Comparison of ENCODE assay signal across 9 mouse cellular contexts in genomic region chr7:97427778-97428420, GRCm38 (mm10). TPM values are rescaled to one million over a fixed set of nuclear protein-coding genes. Genes with fewer than 3 reads are reported as not detected.
DNase-seq lines count a peak whose midpoint lies in the region; ATAC-seq and TF ChIP-seq lines count a peak whose summit lies in the region.
"Had no signal": no experiment of that assay in that cellular context is flagged by ENCODE, and none has a peak within 500 bp of the region (broad histone marks: within the 10 kb centered on the region; RNA-seq: fewer than 3 reads in every experiment).

No protein-coding gene starts in this region.

- H3K9ac ChIP-seq in midbrain, embryonic 14.5 days (replicated peaks; ENCODE audit: low read length) = no peak overlapping the region
- no peak overlapping the region for H3K9ac ChIP-seq in midbrain, embryonic 11.5 days (ENCODE audit: low read length)
- H3K9ac ChIP-seq: limb, embryonic 15.5 days had no signal

- peak; percentile 47 for DNase-seq in heart, adult 8-10 months (ENCODE audit: low spot score)
- no peak for DNase-seq in heart, postnatal 25 days (ENCODE audit: low spot score)
- DNase-seq in midbrain, embryonic 14.5 days = peak; percentile 35
- no peak for DNase-seq in midbrain, embryonic 11.5 days (ENCODE audit: low spot score, missing footprints)
- peak; percentile 64 to 76 for DNase-seq in cerebellum, adult 18-20 months
- no peak for DNase-seq in frontal cortex, postnatal 10 days (ENCODE audit: low spot score in 2 of 2)

- no peaks in the 10 kb centered on the region for H3K9me3 ChIP-seq in midbrain, embryonic 14.5 days (ENCODE audit: control insufficient read depth, low read length)
- no peaks in the 10 kb centered on the region for H3K9me3 ChIP-seq in midbrain, embryonic 11.5 days (ENCODE audit: control insufficient read depth, low read length)
- H3K9me3 ChIP-seq: limb, embryonic 15.5 days had no signal

- no peak overlapping the region for H3K27ac ChIP-seq in midbrain, embryonic 14.5 days (replicated peaks; ENCODE audit: low read depth, low read length)
- no peak overlapping the region for H3K27ac ChIP-seq in midbrain, embryonic 11.5 days (ENCODE audit: low read depth, low read length)
- no peak overlapping the region for H3K27ac ChIP-seq in small intestine, adult 2 months (ENCODE audit: insufficient read depth, low read depth, low read length)
- H3K27ac ChIP-seq: limb, embryonic 15.5 days had no signal

- 86% methylated on average over 5 of the region's 5 CpGs for WGBS in midbrain, embryonic 14.5 days
- WGBS in midbrain, embryonic 11.5 days = 84% methylated on average over 5 of the region's 5 CpGs
- WGBS in small intestine, adult 2 months = 52% methylated on average over 5 of the region's 5 CpGs

- H3K4me2 ChIP-seq in midbrain, embryonic 14.5 days (ENCODE audit: low read length) = no peak overlapping the region
- H3K4me2 ChIP-seq in midbrain, embryonic 11.5 days = no peak overlapping the region
- H3K4me2 ChIP-seq: limb, embryonic 15.5 days had no signal

- H3K27me3 ChIP-seq in midbrain, embryonic 14.5 days (ENCODE audit: control insufficient read depth, insufficient read depth, low read length) = no peaks in the 10 kb centered on the region
- H3K27me3 ChIP-seq in midbrain, embryonic 11.5 days (ENCODE audit: control insufficient read depth, insufficient read depth, low read length) = no peaks in the 10 kb centered on the region
- no peaks in the 10 kb centered on the region for H3K27me3 ChIP-seq in small intestine, adult 2 months (ENCODE audit: control insufficient read depth, insufficient read depth, low read length)
- H3K27me3 ChIP-seq: limb, embryonic 15.5 days had no signal

- H3K4me3 ChIP-seq in midbrain, embryonic 14.5 days (replicated peaks; ENCODE audit: low read depth, low read length) = no peak overlapping the region
- no peak overlapping the region for H3K4me3 ChIP-seq in midbrain, embryonic 11.5 days (ENCODE audit: low read depth, low read length)
- no peak overlapping the region for H3K4me3 ChIP-seq in small intestine, adult 2 months (ENCODE audit: low read depth, low read length)
- H3K4me3 ChIP-seq: limb, embryonic 15.5 days had no signal

- peaks cover 17% of the 10 kb centered on the region for H3K4me1 ChIP-seq in midbrain, embryonic 14.5 days (ENCODE audit: control insufficient read depth, insufficient read depth, low read length)
- peaks cover 10% of the 10 kb centered on the region; the same call in 1 of the 2 replicates for H3K4me1 ChIP-seq in midbrain, embryonic 11.5 days (ENCODE audit: control insufficient read depth, insufficient read depth, low read length)
- peaks cover 3% of the 10 kb centered on the region; the same call in 1 of the 2 replicates for H3K4me1 ChIP-seq in small intestine, adult 2 months (ENCODE audit: control insufficient read depth, insufficient read depth, insufficient read length, low read length)

- H3K36me3 ChIP-seq in midbrain, embryonic 14.5 days (ENCODE audit: control insufficient read depth, insufficient read depth, low read length) = no peaks in the 10 kb centered on the region
- H3K36me3 ChIP-seq in midbrain, embryonic 11.5 days (ENCODE audit: control insufficient read depth, insufficient read depth, low read length) = no peaks in the 10 kb centered on the region
- no peaks in the 10 kb centered on the region for H3K36me3 ChIP-seq in small intestine, adult 2 months (ENCODE audit: control insufficient read depth, insufficient read depth, low read length)
- H3K36me3 ChIP-seq: limb, embryonic 15.5 days had no signal

- no peak for TF ChIP-seq POLR2A in small intestine, adult 2 months (IDR thresholded peaks at IDR 0.05; ENCODE audit: low read depth, low read length)

- no peak for ATAC-seq in midbrain, embryonic 14.5 days (ENCODE audit: low FRiP score, low TSS enrichment)
- ATAC-seq in midbrain, embryonic 11.5 days (ENCODE audit: low FRiP score) = no peak
- no peak for ATAC-seq in erythroblast, adult 5-6 weeks (replicated peaks; ENCODE audit: low FRiP score, poor library complexity, severe bottlenecking)

- TF ChIP-seq CTCF in small intestine, adult 2 months (IDR thresholded peaks at IDR 0.05; ENCODE audit: extremely low read depth, insufficient read length, insufficient replicate concordance, low read depth, low read length) = peak; percentile 13; the same call in 1 of the 2 replicates

- intact Hi-C loops in heart, postnatal 25 days (cut with DNase I) = loop anchor here (5.0 kb wide), 3 partner anchors 56 to 149 kb away; partner anchors contain the start of genes Aamdc, Alg8 and Rsf1

RNA-seq across cellular contexts. Expression of gene Thrsp, which starts 10.4 kb away (rescaled TPM):
- total RNA-seq in heart, adult 8-10 months (2022) = 10 to 100 TPM; 51.1 to 70.8 (median 68.7) TPM
- 10 to 100 TPM; 32.7 to 44.2 TPM for total RNA-seq in heart, postnatal 25 days (2021)
- polyA plus RNA-seq in midbrain, embryonic 14.5 days (2014; fragmentation: Nextera tagmentation; extraction: Ambion mirVana) = 1.2 and 1.7 TPM in 2 replicates
- 0.12 TPM in 1 of 2 replicates, not detected in the other for polyA plus RNA-seq in midbrain, embryonic 11.5 days (2014; fragmentation: Nextera tagmentation; extraction: Ambion mirVana)
- 2.8 and 4.2 TPM in 2 replicates for polyA plus RNA-seq in small intestine, adult 2 months (2012; rRNA removed)
- total RNA-seq in erythroblast, adult 5-6 weeks (2015; ENCODE audit: low replicate concordance) = not detected in 2 replicates
- total RNA-seq in erythroblast, adult 5-6 weeks (2017; ENCODE audit: low replicate concordance) = not detected in 2 replicates

RNA-seq across cellular contexts. Expression of gene Kctd14, which starts 23.2 kb away (rescaled TPM):
- total RNA-seq in heart, adult 8-10 months (2022) = under 1 TPM; 0.28 to 0.60 (median 0.49) TPM
- under 1 TPM; 0.11 to 0.13 TPM for total RNA-seq in heart, postnatal 25 days (2021)
- 0.93 and 1.1 TPM in 2 replicates for polyA plus RNA-seq in midbrain, embryonic 14.5 days (2014; fragmentation: Nextera tagmentation; extraction: Ambion mirVana)
- polyA plus RNA-seq in midbrain, embryonic 11.5 days (2014; fragmentation: Nextera tagmentation; extraction: Ambion mirVana) = 0.28 and 0.37 TPM in 2 replicates
- polyA plus RNA-seq in small intestine, adult 2 months (2012; rRNA removed) = 2.6 and 6.2 TPM in 2 replicates
- total RNA-seq in erythroblast, adult 5-6 weeks (2015; ENCODE audit: low replicate concordance) = 26.1 and 51.9 TPM in 2 replicates
- total RNA-seq in erythroblast, adult 5-6 weeks (2017; ENCODE audit: low replicate concordance) = 22.4 and 34.0 TPM in 2 replicates

RNA-seq across cellular contexts. Expression of gene Ndufc2, which starts 28.1 kb away (rescaled TPM):
- 100 to 1,000 TPM; 498 to 518 (median 508) TPM for total RNA-seq in heart, adult 8-10 months (2022)
- 100 to 1,000 TPM; 521 to 565 TPM for total RNA-seq in heart, postnatal 25 days (2021)
- polyA plus RNA-seq in midbrain, embryonic 14.5 days (2014; fragmentation: Nextera tagmentation; extraction: Ambion mirVana) = 450 and 544 TPM in 2 replicates
- 371 and 375 TPM in 2 replicates for polyA plus RNA-seq in midbrain, embryonic 11.5 days (2014; fragmentation: Nextera tagmentation; extraction: Ambion mirVana)
- 58.2 and 89.7 TPM in 2 replicates for polyA plus RNA-seq in small intestine, adult 2 months (2012; rRNA removed)
- 53.5 and 57.6 TPM in 2 replicates for total RNA-seq in erythroblast, adult 5-6 weeks (2015; ENCODE audit: low replicate concordance)
- 20.5 and 80.0 TPM in 2 replicates for total RNA-seq in erythroblast, adult 5-6 weeks (2017; ENCODE audit: low replicate concordance)

RNA-seq across cellular contexts. Expression of gene Ints4, which starts 52.9 kb away (rescaled TPM):
- 10 to 100 TPM; 46.8 to 73.9 (median 67.8) TPM for total RNA-seq in heart, adult 8-10 months (2022)
- 10 to 100 TPM; 41.5 to 44.9 TPM for total RNA-seq in heart, postnatal 25 days (2021)
- 32.5 and 49.3 TPM in 2 replicates for polyA plus RNA-seq in midbrain, embryonic 14.5 days (2014; fragmentation: Nextera tagmentation; extraction: Ambion mirVana)
- 61.4 and 62.6 TPM in 2 replicates for polyA plus RNA-seq in midbrain, embryonic 11.5 days (2014; fragmentation: Nextera tagmentation; extraction: Ambion mirVana)
- polyA plus RNA-seq in small intestine, adult 2 months (2012; rRNA removed) = 27.2 and 42.1 TPM in 2 replicates
- total RNA-seq in erythroblast, adult 5-6 weeks (2015; ENCODE audit: low replicate concordance) = 30.9 and 39.2 TPM in 2 replicates
- 11.2 and 19.9 TPM in 2 replicates for total RNA-seq in erythroblast, adult 5-6 weeks (2017; ENCODE audit: low replicate concordance)

RNA-seq across cellular contexts. Expression of gene Alg8, which starts 56.5 kb away (rescaled TPM):
- 1 to 10 TPM; 4.8 to 5.3 (median 4.9) TPM for total RNA-seq in heart, adult 8-10 months (2022)
- total RNA-seq in heart, postnatal 25 days (2021) = 1 to 10 TPM; 4.8 to 5.4 TPM
- polyA plus RNA-seq in midbrain, embryonic 14.5 days (2014; fragmentation: Nextera tagmentation; extraction: Ambion mirVana) = 9.4 and 10.8 TPM in 2 replicates
- polyA plus RNA-seq in midbrain, embryonic 11.5 days (2014; fragmentation: Nextera tagmentation; extraction: Ambion mirVana) = 37.1 and 38.1 TPM in 2 replicates
- polyA plus RNA-seq in small intestine, adult 2 months (2012; rRNA removed) = 3.7 and 6.4 TPM in 2 replicates
- total RNA-seq in erythroblast, adult 5-6 weeks (2015; ENCODE audit: low replicate concordance) = 9.4 and 25.7 TPM in 2 replicates
- 2.9 and 10.2 TPM in 2 replicates for total RNA-seq in erythroblast, adult 5-6 weeks (2017; ENCODE audit: low replicate concordance)

Comparison
In these comparisons a context has a peak if more than half of its experiments do, and no peak if none do; other contexts are left out.
1. DNase-seq: peak in heart, adult 8-10 months (single experiment), midbrain, embryonic 14.5 days (single experiment) and cerebellum, adult 18-20 months (2 of 2); none in heart, postnatal 25 days (single experiment), midbrain, embryonic 11.5 days (single experiment) and frontal cortex, postnatal 10 days (0 of 2).
2. RNA of gene Thrsp, which starts 10.4 kb away (total RNA-seq): 51.1 to 70.8 TPM in heart, adult 8-10 months and 32.7 to 44.2 TPM in heart, postnatal 25 days; not detected in erythroblast, adult 5-6 weeks; every median in the first group is over 10 times any median in the second.
3. RNA of gene Kctd14, which starts 23.2 kb away (total RNA-seq): 22.4 to 51.9 TPM in erythroblast, adult 5-6 weeks; 0.28 to 0.60 TPM in heart, adult 8-10 months and 0.11 to 0.13 TPM in heart, postnatal 25 days; every median in the first group is over 10 times any median in the second.
4. RNA of gene Ndufc2, which starts 28.1 kb away (total RNA-seq): 521 to 565 TPM in heart, postnatal 25 days and 498 to 518 TPM in heart, adult 8-10 months; 20.5 to 80.0 TPM in erythroblast, adult 5-6 weeks; every median in the first group is over 4 times any median in the second.